Mouse (Mus musculus): Measurements from ENCODE around the gene Spo11. TPM values are rescaled to one million over a fixed set of nuclear protein-coding genes. Genes with fewer than 3 reads are reported as not detected.

The Spo11 gene
- total RNA-seq, 1 experiment from 2014 or later, result 1.9 TPM

DNA sequence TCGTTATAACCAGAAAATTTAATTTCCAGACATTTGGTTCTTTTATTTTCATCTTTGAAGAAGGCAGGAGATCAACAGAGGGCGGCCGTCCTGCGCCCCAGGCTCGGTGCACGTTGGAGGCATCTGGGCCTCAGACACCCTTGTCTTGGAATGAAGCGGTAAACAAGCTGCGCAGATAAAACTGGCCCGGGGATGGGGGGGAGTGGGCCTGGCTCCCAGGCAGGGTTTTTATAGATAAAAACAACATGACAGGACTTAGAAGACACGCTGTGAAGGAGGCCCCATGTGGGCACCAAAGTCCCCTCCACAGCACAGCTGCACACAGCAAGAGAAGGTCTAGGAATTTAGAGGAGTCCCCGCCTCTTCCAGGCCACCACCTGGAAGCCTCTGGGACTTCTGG lies 26.8 kb upstream of the Spo11 start:
- no peak for ATAC-seq (ENCODE audit: extremely low read depth, insufficient number of reproducible peaks, low FRiP score, poor library complexity, severe bottlenecking)

DNA sequence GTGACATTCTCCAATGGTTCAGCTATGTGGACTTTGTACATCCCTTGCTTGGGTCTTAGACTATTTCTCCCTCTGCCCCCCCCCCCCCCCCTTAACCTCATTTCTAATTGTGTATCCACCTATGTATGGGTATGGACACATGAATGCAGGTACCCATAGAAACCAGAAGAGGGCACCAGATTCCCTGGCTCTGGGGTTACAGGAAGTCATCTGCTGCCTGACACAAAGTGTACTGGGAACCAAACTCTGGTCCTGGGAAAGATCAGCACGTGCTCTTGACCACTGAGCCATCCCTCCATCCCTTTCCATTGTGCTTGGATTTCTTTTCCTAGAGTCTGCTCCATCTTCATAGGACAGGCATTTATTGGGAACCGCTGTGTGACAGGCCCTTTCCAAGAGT lies 25.5 kb upstream of the Spo11 start:
- no peak for ATAC-seq (ENCODE audit: extremely low read depth, insufficient number of reproducible peaks, low FRiP score, poor library complexity, severe bottlenecking)

DNA sequence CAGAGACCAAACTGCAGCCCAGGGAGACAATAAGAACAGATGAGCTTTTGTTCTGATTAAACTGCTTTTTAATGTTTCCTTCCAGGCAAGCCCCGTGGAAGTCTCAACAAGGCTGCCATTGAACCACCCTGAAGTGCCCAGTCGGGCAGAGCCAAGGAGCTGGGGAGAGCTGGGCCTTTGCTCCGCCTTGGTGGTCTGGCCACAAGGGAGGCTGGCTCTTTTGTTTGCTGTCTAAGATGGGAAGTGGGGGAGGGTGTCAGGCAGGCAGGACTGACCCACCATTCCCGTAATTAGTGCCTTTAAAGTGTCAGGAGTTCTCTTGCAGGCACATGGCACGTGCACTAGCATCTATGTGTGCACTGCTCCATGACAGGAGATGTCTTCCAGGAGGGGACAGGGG lies 18.9 kb upstream of the Spo11 start:
- no peak for ATAC-seq (ENCODE audit: extremely low read depth, insufficient number of reproducible peaks, low FRiP score, poor library complexity, severe bottlenecking)

DNA sequence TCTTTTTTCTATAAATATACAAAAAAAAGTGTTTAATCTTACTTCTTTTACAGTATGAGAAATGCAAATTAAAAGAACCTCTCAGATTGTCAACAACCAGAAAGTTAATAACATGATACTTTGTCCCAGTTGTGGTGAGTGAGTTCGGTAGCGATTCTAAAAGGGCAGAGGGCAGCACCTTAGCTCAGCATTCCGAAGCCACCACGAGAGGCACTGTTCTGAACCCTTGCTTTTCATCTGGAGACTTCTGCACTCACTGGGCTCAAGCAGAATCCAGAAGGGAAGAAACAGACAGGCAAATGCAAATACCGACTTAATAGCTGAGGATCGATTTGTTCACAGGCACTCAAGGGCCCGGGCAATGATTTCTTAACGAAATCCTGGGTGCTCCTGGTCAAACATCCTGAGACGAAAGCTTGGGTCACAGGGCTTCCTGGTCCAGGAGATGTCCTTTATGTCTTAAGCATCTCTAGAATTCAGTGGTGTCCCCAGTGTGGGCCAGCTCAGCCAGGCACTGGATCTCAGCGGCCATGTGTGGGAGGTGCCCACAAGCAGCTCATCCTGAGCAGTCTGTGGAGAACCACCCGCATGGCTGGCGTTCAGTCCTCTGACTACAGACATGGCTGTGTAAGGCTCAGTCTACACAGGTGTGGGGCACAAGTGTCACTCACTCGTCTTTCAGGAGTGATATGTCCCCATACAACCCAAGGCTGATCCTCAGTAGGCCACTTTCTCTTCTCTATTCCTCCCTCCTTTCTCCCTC lies 18.3 kb upstream of the Spo11 start:
- no peak for ATAC-seq (ENCODE audit: extremely low read depth, insufficient number of reproducible peaks, low FRiP score, poor library complexity, severe bottlenecking)

DNA sequence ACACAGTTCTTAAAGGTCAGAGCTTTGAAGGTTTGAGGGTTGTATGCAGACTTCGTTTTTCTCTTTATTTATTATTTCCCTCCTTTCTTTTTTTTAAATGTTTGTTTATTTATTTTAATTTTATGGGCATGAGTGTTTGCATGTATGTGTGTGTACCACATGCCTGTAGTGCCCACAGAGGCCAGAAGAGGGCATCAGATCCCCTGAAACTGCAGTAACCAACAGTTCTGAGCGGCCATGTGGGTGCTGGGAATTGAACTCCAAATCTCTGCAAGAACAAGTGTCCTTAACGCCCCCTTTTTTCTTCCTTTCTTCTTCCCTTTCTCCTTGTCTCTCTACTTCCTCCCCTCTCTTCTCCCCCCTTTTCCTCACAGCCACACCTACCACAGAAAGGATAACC lies 17.1 kb upstream of the Spo11 start:
- ATAC-seq (ENCODE audit: extremely low read depth, insufficient number of reproducible peaks, low FRiP score, poor library complexity, severe bottlenecking), result no peak

DNA sequence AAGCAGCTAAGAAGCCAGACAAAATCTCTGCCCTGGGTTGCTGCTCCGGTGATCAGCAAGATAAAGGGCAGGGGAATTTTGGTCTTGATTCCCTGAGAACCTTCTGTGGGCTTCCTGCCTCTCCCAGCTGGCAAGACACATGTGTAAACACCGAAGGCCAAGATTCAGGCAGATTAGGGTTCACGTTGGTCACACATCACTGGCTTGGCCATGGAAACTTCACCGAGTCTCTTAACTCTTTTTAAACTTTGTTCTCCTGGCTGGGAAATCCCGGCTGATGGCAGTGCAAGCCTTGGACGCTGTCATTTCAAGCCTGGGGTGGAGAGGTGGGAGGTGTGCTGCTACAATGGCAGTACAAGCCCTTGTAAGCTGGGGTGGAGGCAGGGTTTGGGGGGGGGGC lies 16.3 kb upstream of the Spo11 start:
- ATAC-seq (ENCODE audit: extremely low read depth, insufficient number of reproducible peaks, low FRiP score, poor library complexity, severe bottlenecking), result no peak

DNA sequence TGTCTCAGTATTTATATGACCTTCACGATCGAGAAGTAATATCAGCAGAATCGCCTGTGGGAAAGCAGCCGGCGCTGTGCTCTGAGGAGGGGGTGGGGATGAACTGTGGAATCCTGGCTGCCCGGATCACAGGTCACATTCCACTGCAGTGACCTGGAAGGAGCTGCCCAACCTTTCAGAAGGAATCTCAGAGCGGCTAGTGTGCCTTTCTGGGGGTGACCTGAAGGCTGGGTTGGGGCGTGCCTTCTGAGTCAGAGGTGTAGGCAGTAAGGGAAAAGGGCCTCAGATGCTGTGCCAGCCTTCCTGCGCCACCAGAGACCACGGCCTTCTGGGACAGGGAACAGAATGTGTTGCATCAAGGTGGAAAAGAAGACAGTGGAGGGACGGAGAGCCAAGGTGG lies 12.3 kb upstream of the Spo11 start:
- no peak for ATAC-seq (ENCODE audit: extremely low read depth, insufficient number of reproducible peaks, low FRiP score, poor library complexity, severe bottlenecking)

DNA sequence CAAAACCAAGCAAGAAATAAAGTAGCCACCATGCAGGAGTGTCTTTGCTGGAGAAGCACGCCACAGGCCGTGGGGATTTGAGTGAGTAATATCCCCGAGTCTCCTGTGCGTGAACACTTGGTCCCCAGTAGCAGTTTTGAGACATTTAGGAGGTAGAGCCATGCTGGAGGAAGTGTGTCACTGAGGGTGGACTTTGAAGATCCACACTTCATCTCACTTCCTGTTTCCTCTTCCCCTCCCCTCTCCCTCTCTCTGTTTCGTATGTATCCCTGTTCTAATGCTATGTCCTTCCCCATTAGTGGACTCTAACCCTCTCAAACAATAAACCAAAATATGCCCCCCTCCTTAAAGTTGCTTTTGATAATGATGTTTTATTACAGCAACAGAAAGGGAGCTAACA lies 11.0 kb upstream of the Spo11 start:
- peak; percentile 43; the same call in 1 of the 2 replicates for ATAC-seq (ENCODE audit: extremely low read depth, insufficient number of reproducible peaks, low FRiP score, poor library complexity, severe bottlenecking)

DNA sequence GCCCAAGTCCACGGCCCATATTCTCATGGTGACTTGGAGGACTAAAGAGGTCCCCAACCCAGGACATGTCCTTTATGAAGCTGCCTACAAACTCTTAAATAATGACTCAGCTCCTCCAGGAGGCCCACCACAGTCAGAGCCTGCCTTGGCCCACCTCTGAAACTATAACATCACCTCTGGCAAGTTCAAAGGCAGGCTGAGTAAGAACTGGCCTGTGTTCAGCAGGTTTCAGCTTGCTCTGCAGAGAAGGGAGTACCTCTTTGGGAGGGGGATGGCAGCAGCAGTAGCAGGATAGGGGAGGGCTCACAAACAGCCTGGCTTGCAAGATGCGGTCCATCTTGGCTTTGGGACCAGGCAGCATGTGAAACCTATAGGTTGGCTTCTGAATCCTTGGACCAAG lies 5.6 kb upstream of the Spo11 start:
- ATAC-seq (ENCODE audit: extremely low read depth, insufficient number of reproducible peaks, low FRiP score, poor library complexity, severe bottlenecking), result no peak

DNA sequence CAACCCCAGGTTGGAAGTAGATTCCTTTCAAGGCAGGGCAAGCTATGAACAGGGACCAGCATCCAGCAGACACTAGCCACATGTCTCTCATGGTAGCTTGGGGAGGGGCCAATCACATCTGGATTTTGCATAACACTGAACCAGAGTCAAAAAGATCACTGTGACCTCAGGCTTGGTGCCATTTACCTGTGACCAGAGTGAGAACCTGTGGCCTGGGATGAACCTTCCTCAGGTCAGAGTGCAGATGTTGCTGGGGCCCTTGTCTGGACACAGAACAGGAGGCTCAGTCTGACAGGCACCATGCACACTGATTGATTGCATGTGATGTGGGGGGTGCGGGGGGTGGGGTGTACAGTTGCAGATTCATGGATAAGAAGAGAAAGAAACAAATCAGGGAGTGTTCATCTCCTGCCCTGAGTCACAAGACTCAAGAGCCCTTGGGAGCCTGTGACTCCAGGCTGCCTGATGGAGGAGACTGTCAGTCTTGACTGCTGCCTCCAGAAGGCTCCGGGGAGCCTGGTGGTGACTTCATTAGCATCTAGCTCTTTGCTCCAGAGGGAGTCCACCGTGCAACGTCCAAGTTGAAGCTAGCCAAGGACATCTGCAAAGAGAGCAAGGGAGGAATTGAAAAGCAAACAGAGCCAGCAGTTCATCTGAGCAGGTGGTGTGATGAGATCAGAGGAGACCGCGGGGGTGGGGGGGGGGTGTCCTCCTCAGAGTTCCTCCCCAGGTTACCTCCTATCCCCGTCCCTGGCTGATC lies 3.5 kb upstream of the Spo11 start:
- no peak for ATAC-seq (ENCODE audit: extremely low read depth, insufficient number of reproducible peaks, low FRiP score, poor library complexity, severe bottlenecking)

DNA sequence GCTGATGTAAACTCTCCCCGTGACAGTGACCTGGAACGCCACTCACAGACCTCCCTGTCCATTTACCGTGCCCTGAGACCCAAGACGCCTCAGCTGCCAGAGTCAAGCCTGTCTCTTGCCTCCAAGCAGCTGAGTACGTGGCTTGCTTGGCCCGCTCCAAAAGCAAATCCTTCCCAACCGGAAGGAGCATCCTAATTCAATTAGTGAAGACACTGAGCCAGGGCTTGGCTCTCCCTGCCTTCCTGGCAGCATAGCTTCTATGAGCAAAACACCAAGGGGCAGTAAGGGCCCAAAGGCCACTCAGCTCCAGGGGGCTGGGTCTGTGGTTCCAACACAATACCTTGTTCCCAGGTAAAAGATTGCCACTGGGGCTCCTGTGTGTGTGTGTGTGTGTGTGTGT lies 2.8 kb upstream of the Spo11 start:
- no peak for ATAC-seq (ENCODE audit: extremely low read depth, insufficient number of reproducible peaks, low FRiP score, poor library complexity, severe bottlenecking)

DNA sequence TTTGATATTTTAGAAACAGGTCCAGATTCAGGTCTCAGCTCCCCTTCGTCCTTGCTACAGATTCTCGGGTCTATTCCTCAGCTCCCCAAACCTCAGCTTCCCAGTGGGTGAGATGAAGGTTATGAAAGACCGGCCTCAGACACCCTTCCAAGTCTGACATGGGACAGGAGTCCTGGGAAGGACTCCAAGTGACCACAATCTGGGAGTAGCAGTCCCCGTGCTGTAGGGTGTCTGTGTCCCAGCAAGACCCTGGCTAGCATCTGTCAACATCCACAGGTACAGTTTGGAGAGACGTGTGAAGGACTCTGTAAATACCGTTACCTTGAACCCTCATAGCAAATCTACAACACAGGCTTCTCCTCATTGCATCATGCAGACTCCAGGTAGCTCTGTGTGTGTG lies 2.3 kb upstream of the Spo11 start:
- no peak for ATAC-seq (ENCODE audit: extremely low read depth, insufficient number of reproducible peaks, low FRiP score, poor library complexity, severe bottlenecking)

DNA sequence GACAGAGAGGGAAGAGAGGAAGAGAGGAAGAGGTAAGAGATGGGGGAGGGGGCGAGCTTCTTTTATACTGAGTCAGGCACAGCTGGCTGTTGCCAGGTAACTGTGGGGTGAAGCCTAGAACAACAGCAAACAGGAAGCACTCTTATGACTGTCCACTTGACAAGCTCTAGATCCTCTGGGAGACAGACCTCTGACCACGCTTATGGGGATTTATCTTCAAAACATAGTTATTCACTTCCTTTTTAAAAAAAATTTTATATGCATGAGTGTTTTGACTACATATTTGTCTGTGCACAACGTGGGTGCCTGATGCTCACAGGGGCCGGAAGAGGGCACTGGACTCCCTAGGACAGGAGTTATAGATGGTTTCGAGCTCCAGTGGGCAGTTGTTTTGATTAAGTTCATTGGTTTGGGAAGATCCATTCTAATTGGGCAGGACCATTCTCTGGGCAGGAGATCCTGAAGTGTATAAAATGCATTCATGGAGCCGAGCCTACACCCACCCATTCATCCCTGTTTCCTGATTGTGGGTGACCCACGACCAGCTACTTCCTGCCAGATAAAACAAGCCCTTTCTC lies 750 bp upstream of the Spo11 start:
- ATAC-seq (ENCODE audit: extremely low read depth, insufficient number of reproducible peaks, low FRiP score, poor library complexity, severe bottlenecking), result peak; percentile 62

DNA sequence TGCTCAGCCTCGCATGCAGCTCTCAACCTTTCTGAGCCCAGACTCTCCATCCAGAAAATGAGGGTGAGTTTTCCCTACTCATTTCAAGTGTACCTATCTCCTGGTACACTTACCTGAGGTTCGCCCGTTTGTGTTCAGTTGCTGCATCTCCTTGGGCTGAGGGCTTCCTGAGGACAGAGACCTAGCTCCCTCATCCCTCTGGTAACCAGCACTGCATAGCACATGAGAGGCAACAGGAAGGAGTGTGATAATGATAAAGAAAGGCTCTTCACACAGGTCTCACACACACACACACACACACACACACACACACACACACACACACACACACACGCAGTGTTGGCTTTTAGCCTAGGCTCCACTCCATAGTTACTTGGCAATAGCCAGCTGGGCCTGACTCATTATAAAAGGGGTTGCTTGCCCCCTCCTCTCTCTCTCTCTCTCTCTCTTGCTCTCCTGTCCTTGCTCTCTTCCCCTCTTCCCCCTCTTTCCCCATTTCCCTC lies 682 bp downstream of the Spo11 start:
- ATAC-seq (ENCODE audit: extremely low read depth, insufficient number of reproducible peaks, low FRiP score, poor library complexity, severe bottlenecking), result no peak

DNA sequence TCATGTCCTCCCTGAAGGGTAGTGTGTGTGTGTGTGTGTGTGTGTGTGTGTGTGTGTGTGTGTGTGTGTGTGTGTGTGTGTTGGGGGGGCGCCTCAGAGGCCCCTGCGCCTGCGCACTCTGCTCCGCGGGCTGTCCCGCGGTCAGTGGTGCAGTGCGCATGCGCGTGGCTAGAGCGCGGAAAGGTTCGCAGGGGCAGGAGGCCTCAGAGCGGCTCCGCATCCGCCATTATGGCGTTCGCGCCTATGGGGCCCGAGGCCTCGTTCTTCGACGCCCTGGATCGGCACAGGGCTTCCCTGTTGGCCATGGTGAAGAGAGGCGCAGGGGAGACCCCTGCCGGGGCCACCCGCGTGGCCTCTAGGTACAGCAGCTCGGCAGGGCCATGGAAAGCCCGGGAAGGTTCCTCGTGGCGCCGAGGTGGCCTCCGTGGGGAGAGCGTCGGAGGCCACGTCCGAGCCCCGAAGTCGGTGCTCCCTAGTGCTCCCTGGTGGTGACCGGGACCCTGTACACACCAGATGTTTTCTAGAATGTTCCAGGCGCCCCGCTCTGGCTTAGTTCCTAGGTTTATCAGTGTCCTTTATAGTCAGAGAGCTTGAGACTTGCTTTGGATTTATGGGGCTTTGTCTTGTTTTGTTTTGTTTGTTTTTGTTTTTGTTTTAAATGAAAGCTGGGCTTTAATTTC lies 2.3 kb downstream of the Spo11 start:
- ATAC-seq (ENCODE audit: extremely low read depth, insufficient number of reproducible peaks, low FRiP score, poor library complexity, severe bottlenecking), result no peak

DNA sequence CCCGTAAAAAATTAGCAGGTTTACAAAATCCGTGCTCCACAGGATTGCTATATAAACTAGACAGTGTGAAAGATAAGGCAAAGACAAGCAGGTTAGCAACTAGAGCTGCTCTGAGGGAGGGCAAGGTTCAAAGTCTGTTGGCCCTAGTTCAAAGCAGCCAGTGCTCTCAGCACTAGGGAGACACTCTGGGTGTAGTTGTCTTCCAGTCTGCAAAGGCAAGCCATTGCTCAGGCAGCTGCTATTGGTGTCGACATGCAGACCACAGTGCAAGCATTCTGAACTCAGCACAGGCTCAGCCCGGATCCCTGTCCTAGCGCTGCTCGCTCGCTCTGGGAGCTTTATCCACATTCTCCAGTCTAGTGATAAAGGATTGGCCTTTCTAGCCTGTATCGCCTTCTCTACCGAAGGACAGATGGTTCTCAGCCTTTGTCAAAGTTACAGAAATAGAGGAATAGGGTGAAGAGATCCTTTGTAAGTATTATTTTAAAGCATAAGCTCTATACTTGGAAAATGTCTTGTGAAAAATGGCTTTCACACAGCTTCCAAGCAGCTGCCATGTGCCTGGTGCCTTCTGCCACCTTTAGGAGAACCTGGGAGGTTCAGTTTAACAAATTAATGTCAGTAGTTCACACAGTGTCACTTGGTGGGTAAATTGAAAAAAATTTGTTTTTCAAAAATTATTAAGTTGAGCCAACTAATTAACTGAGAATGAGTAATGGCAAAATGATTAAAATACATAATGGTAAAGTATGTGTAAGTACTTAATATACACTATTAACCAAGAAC lies 5.5 kb downstream of the Spo11 start:
- ATAC-seq (ENCODE audit: extremely low read depth, insufficient number of reproducible peaks, low FRiP score, poor library complexity, severe bottlenecking), result no peak

DNA sequence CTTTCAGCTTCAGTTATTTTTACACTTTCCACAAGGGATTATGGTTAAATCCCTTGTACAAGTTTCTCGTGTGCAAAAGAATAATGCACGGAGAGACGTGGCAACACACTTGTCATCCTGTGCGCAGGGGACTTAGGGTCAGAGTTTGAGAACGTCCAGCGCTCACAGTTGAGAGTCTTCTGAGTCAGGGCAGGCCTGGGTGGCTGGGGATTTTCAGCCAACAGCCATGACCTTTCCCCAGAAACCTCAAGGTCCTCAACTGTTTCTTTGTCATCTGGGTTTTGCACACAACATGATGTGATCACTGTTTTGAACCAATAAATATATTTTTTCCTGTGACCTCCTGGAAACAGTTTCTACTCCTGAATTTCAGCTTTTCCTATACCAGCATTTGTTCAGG lies 12.7 kb downstream of the Spo11 start:
- no peak for ATAC-seq (ENCODE audit: extremely low read depth, insufficient number of reproducible peaks, low FRiP score, poor library complexity, severe bottlenecking)

DNA sequence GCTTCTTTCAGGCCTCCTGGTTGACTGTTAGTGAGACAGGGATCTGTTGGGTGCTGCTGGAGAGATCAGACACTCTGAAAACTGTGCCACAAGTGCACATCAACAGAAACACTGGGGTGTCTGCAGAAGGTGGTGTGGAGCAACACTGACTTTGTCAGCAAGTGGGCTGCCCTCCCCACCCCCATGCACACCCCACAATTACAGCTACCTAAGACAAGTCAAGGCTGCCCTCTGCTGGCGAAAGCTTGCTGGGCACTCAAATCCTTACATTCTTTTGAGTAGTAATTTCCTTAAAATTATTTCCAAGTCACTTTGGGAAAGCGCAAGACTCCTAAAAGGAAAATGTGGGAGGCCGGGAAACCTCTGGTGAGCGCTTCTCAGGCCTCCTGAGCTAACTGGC lies 18.7 kb downstream of the Spo11 start:
- no peak; the same call in 1 of the 2 replicates for ATAC-seq (ENCODE audit: extremely low read depth, insufficient number of reproducible peaks, low FRiP score, poor library complexity, severe bottlenecking)

DNA sequence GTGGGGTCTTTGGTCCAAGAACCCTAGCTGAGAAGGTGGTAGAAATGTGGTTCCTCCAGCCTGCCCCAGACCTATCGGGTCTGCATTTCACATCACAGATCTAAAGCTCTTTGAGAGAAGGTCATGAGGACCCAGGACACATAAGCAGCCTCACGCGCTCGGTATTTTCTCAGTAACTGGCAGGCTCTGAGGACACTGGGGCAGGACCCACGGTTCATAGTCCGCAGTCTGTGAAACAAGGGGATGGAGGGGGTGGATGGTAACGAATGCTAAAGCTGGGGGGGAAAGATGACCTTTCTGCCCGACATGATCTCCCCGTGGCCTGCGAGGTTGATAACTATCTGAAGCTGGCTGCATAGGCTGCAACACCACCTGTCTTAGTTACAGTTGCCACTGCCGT lies 20.2 kb downstream of the Spo11 start:
- no peak for ATAC-seq (ENCODE audit: extremely low read depth, insufficient number of reproducible peaks, low FRiP score, poor library complexity, severe bottlenecking)

All from neutrophil, adult 5-6 weeks (primary cell).